Mouse (Mus musculus): ENCODE data around the gene Aloxe3. TPM values are rescaled to one million over a fixed set of nuclear protein-coding genes. Genes with fewer than 3 reads are reported as not detected.

The Aloxe3 gene
- 2.8 and 3.5 TPM in 2 replicates for polyA plus RNA-seq (2012; rRNA removed)

DNA sequence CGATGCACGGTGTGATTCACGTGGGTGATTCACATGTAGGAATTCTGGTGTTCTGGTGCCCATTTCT lies at the start of gene Aloxe3:
Aloxe3 (plus strand) TSS at position 45 of the 67 bp plus-strand sequence.
- TF ChIP-seq POLR2A (IDR thresholded peaks at IDR 0.05; ENCODE audit: borderline replicate concordance, extremely low read depth, insufficient read depth, insufficient read length, poor library complexity, severe bottlenecking): no peak
- TF ChIP-seq CTCF (IDR thresholded peaks at IDR 0.05; ENCODE audit: borderline replicate concordance, extremely low read depth, insufficient read depth, insufficient read length): no peak
- DNase-seq (ENCODE audit: low read depth): no peak

GRCm38 (mm10) chr11:69076572-69076971 lies 49.1 kb upstream of the Aloxe3 start:
- DNase-seq (ENCODE audit: low read depth): peak; percentile 32
- no peak for TF ChIP-seq POLR2A (IDR thresholded peaks at IDR 0.05; ENCODE audit: borderline replicate concordance, extremely low read depth, insufficient read depth, insufficient read length, poor library complexity, severe bottlenecking)
- TF ChIP-seq CTCF (IDR thresholded peaks at IDR 0.05; ENCODE audit: borderline replicate concordance, extremely low read depth, insufficient read depth, insufficient read length): no peak

- no peak for TF ChIP-seq CTCF (IDR thresholded peaks at IDR 0.05; ENCODE audit: borderline replicate concordance, extremely low read depth, insufficient read depth, insufficient read length)
- TF ChIP-seq POLR2A (IDR thresholded peaks at IDR 0.05; ENCODE audit: borderline replicate concordance, extremely low read depth, insufficient read depth, insufficient read length, poor library complexity, severe bottlenecking): no peak
- no peak for DNase-seq (ENCODE audit: low read depth)
Measured at GRCm38 (mm10) chr11:69077316-69077715, 48.4 kb upstream of the Aloxe3 start.

DNA sequence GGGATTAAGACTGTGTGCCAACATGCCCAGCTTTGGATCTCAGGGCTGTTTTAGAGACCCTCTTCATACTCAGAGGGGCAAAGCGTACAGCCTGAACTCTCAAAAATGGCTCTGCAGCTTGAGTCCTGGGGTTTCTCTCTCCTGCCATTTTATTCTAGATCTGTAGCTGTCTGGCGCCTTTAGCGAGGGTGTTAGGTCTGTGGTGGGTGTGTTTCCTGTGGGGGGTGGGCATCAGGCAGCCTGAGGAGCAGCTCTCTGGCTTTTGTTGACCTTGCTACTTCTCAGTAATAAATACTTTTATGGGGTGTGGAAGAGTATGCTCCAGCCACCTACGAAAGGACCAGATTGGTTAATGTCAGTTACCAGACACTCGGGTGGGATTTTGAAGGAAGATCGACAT lies 47.7 kb upstream of the Aloxe3 start:
- no peak for DNase-seq (ENCODE audit: low read depth)
- TF ChIP-seq POLR2A (IDR thresholded peaks at IDR 0.05; ENCODE audit: borderline replicate concordance, extremely low read depth, insufficient read depth, insufficient read length, poor library complexity, severe bottlenecking) (no peak), CTCF (IDR thresholded peaks at IDR 0.05; ENCODE audit: borderline replicate concordance, extremely low read depth, insufficient read depth, insufficient read length) (no peak)

DNA sequence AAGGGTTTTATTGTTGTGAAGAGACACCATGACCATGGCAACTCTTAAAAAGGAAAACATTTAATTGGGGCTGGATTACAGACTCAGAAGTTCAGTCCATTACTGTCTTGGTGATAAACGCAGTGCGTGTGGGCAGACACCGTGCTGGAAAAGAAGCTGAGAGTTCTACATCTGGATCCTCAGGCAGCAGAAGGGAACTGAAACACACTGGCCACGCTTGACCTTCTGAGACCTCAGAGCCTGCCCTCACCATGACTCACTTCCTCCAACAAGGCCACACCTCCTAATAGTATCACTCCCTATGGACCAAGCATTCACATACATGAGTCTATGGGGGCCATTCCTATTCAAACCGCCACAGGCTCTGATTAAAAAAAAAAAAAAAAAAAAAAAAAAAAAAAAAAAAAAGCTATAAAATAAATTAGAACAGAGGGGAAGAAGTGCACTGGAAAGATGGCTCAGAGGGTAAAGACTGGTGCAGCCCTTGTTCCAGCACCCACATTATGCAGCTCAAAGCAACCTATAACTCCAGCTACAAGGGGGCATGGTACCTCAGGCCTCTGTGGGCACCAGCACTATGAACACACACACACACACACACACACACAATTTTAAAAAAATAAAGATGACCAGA lies 46.8 kb upstream of the Aloxe3 start:
- TF ChIP-seq POLR2A (IDR thresholded peaks at IDR 0.05; ENCODE audit: borderline replicate concordance, extremely low read depth, insufficient read depth, insufficient read length, poor library complexity, severe bottlenecking): no peak
- TF ChIP-seq CTCF (IDR thresholded peaks at IDR 0.05; ENCODE audit: borderline replicate concordance, extremely low read depth, insufficient read depth, insufficient read length): no peak
- DNase-seq (ENCODE audit: low read depth): no peak

GRCm38 (mm10) chr11:69080102-69080854 lies 45.4 kb upstream of the Aloxe3 start:
- no peak for DNase-seq (ENCODE audit: low read depth)
- TF ChIP-seq CTCF (IDR thresholded peaks at IDR 0.05; ENCODE audit: borderline replicate concordance, extremely low read depth, insufficient read depth, insufficient read length): no peak

- no peak for DNase-seq (ENCODE audit: low read depth)
Measured at GRCm38 (mm10) chr11:69080855-69081222, 44.9 kb upstream of the Aloxe3 start.

DNA sequence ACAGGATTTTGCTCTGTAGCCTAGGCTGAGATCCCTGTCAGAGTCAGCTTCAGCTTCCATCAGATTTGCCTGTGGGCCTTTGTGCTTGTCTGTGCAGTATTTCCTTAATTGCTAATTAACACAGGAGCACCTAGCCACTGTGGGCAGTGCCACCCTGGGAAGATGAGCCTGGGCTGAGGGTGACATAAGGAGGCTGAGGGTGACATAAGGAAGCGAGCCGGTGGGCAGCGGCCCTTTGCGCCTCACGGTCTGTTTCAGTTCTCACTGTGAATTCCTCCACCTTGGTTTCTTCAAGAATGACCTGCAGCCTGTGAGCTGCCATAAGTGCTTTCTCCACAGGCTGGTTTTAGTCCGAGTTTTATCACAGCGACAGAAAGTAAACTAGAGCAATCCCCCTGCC lies 44.1 kb upstream of the Aloxe3 start:
- TF ChIP-seq POLR2A (IDR thresholded peaks at IDR 0.05; ENCODE audit: borderline replicate concordance, extremely low read depth, insufficient read depth, insufficient read length, poor library complexity, severe bottlenecking) (no peak), CTCF (IDR thresholded peaks at IDR 0.05; ENCODE audit: borderline replicate concordance, extremely low read depth, insufficient read depth, insufficient read length) (no peak)

More at GRCm38 (mm10) chr11:69080855-69081222, 44.9 kb upstream of the Aloxe3 start:
- TF ChIP-seq POLR2A (IDR thresholded peaks at IDR 0.05; ENCODE audit: borderline replicate concordance, extremely low read depth, insufficient read depth, insufficient read length, poor library complexity, severe bottlenecking) (no peak), CTCF (IDR thresholded peaks at IDR 0.05; ENCODE audit: borderline replicate concordance, extremely low read depth, insufficient read depth, insufficient read length) (no peak)

GRCm38 (mm10) chr11:69085608-69086007 lies 40.1 kb upstream of the Aloxe3 start:
- TF ChIP-seq CTCF (IDR thresholded peaks at IDR 0.05; ENCODE audit: borderline replicate concordance, extremely low read depth, insufficient read depth, insufficient read length) (no peak), POLR2A (IDR thresholded peaks at IDR 0.05; ENCODE audit: borderline replicate concordance, extremely low read depth, insufficient read depth, insufficient read length, poor library complexity, severe bottlenecking) (no peak)
- DNase-seq (ENCODE audit: low read depth): no peak

More for the DNA sequence above, 44.1 kb upstream of the Aloxe3 start:
- DNase-seq (ENCODE audit: low read depth): no peak

DNA sequence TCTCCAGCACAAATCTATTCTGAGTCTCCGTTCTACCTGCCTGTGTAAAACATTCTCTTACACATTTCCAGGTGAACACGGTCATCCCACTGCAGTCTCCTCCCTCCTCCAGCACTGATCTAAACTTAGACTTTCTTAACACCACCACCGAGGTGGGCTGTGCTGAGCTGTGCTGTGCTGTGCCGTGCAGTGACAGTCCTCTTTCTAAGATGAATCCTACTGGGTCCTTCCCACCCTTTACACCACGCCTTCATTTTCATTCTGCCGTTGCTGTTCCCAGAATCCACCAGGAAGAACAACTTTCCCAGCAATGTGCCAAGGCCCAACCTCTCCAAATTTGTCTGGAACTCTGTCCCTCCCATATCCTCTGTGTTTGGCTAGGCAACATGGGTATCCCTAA lies 39.3 kb upstream of the Aloxe3 start:
- no peak for TF ChIP-seq CTCF (IDR thresholded peaks at IDR 0.05; ENCODE audit: borderline replicate concordance, extremely low read depth, insufficient read depth, insufficient read length)
- TF ChIP-seq POLR2A (IDR thresholded peaks at IDR 0.05; ENCODE audit: borderline replicate concordance, extremely low read depth, insufficient read depth, insufficient read length, poor library complexity, severe bottlenecking): no peak

DNA sequence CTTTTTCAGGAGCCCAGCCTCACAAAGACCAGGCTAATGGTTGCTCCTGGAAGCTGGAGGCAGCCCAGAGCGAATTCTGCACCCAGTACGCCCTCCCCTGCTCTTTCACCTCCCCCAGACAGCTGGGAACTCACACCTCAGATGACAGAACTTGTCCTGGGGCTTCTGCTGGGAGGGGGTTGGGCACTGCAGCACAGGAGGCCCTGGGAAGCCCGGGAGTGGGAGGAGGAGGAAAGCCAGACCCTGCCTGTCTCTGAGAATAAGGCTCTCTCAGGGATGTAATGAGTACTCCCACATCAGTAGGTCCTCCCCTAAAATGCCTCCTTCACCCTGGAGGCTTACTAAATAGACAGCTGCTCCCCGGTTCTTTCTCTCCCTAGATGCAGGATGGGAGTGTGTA lies 38.6 kb upstream of the Aloxe3 start:
- DNase-seq (ENCODE audit: low read depth): peak; percentile 4
- TF ChIP-seq POLR2A (IDR thresholded peaks at IDR 0.05; ENCODE audit: borderline replicate concordance, extremely low read depth, insufficient read depth, insufficient read length, poor library complexity, severe bottlenecking) (no peak), CTCF (IDR thresholded peaks at IDR 0.05; ENCODE audit: borderline replicate concordance, extremely low read depth, insufficient read depth, insufficient read length) (no peak)

More for the DNA sequence above, 39.3 kb upstream of the Aloxe3 start:
- DNase-seq (ENCODE audit: low read depth): no peak

DNA sequence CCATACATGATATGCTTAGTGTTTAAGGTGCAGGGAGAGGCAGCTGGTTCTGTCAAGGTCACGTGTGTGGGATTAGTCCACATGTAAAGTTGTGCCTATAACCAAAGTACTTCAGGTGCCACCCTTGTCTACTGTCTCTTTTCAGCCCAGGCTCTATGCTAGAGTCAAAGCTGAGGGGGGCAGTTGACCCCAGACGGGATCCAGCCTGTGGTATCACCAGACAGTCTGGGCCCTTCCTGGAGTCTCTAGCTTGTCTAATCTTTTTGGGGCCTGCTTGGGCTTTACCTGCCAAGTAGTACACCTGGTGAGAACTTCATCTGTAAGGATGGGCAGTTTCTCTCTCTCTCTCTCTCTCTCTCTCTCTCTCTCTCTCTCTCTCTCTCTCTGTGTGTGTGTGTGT lies 38.1 kb upstream of the Aloxe3 start:
- DNase-seq (ENCODE audit: low read depth): peak; percentile 1
- TF ChIP-seq POLR2A (IDR thresholded peaks at IDR 0.05; ENCODE audit: borderline replicate concordance, extremely low read depth, insufficient read depth, insufficient read length, poor library complexity, severe bottlenecking): no peak
- TF ChIP-seq CTCF (IDR thresholded peaks at IDR 0.05; ENCODE audit: borderline replicate concordance, extremely low read depth, insufficient read depth, insufficient read length): no peak

All from brain, embryonic 14.5 days (tissue).